Mouse (Mus musculus) limb, embryonic 11.5 days (tissue): ENCODE data around the gene Efcab11. TPM values are rescaled to one million over a fixed set of nuclear protein-coding genes. Genes with fewer than 3 reads are reported as not detected.

Source experiments
- ATAC-seq: fragments of 200-750 bp; cut with Nextera tagmentation; 2 replicates; pipeline ENCODE4 v1.8.0; 2017; ENCODE audit warnings: low read depth; ENCODE audit not compliant: insufficient number of reproducible peaks, low FRiP score, low TSS enrichment
- DNase-seq: peaks from one replicate; pipeline ENCODE4 v3.0.0-alpha.2; 2015; ENCODE audit warnings: low spot score
- H3K27ac ChIP-seq: fragments of 300-500 bp; sonication (generic); replicated peaks from 2 replicates; pipeline ENCODE4 v1.5.1; 2014; ENCODE audit warnings: low read depth, mild to moderate bottlenecking, low read length
- H3K27me3 ChIP-seq: fragments of 300-500 bp; sonication (generic); 2 replicates; pipeline ENCODE4 v1.6.1; 2014; ENCODE audit warnings: mild to moderate bottlenecking, low read length, mixed read lengths; ENCODE audit not compliant: control insufficient read depth, insufficient read depth
- H3K36me3 ChIP-seq: fragments of 300-500 bp; sonication (generic); 2 replicates; pipeline ENCODE4 v1.6.1; 2014; ENCODE audit warnings: mild to moderate bottlenecking, low read length, moderate library complexity, mixed read lengths; ENCODE audit not compliant: control insufficient read depth, insufficient read depth
- H3K4me1 ChIP-seq: fragments of 300-500 bp; sonication (generic); 2 replicates; pipeline ENCODE4 v1.6.1; 2014; ENCODE audit warnings: low read length, mixed read lengths; ENCODE audit not compliant: control insufficient read depth, insufficient read depth
- H3K4me2 ChIP-seq: fragments of 300-500 bp; sonication (generic); 2 replicates; pipeline ENCODE4 v1.6.1; 2014; ENCODE audit warnings: low read depth, mild to moderate bottlenecking, moderate library complexity; ENCODE audit not compliant: severe bottlenecking
- H3K4me3 ChIP-seq: fragments of 300-500 bp; sonication (generic); 2 replicates; pipeline ENCODE4 v1.5.1; 2014; ENCODE audit warnings: low read depth, low read length
- H3K9ac ChIP-seq: fragments of 300-500 bp; sonication (generic); 2 replicates; pipeline ENCODE4 v1.6.1; 2014; ENCODE audit warnings: mild to moderate bottlenecking, low read length
- H3K9me3 ChIP-seq: fragments of 300-500 bp; sonication (generic); 2 replicates; pipeline ENCODE4 v1.6.1; 2016; ENCODE audit warnings: low read length; ENCODE audit not compliant: control insufficient read depth
- WGBS: fragments of 180-500 bp; shearing (Covaris S2); extraction: QIAGEN DNeasy Blood & Tissue Kit; methylation state at CpG from one replicate; pipeline ENCODE4 v1.1.7; 2014; 5-methylcytosine and 5-hydroxymethylcytosine counted together
- polyA plus RNA-seq: library from polyadenylated mRNA; unstranded; fragments of >200 nt; fragmentation: Nextera tagmentation; extraction: Ambion mirVana; gene quantifications from 2 replicates; pipeline ENCODE4 v1.2.1, GENCODE M21; 2014

Gene Efcab11
- polyA plus RNA-seq, 1 experiment from 2014 or later, result 21.3 TPM

- Histone ChIP-seq H3K4me3 (no peak overlapping the region), H3K9me3 (peaks cover 4% of the 10 kb centered on the region; the same call in 1 of the 2 replicates), H3K36me3 (no peaks in the 10 kb centered on the region), H3K27ac (no peak overlapping the region), H3K9ac (no peak overlapping the region), H3K4me2 (no peak overlapping the region), H3K4me1 (no peaks in the 10 kb centered on the region), H3K27me3 (no peaks in the 10 kb centered on the region)
- ATAC-seq, result no peak
- no peak for DNase-seq
- WGBS, result 46% methylated on average over 2 of the region's 2 CpGs
Measured at GRCm38 (mm10) chr12:99649732-99650131, 234.5 kb downstream of the Efcab11 start.

GRCm38 (mm10) chr12:99648781-99649180, 235.5 kb downstream of the Efcab11 start:
- no peak overlapping the region for H3K9ac ChIP-seq
- no peak for ATAC-seq
- H3K4me1 ChIP-seq, result no peaks in the 10 kb centered on the region
- peaks cover 4% of the 10 kb centered on the region; the same call in 1 of the 2 replicates for H3K9me3 ChIP-seq
- no peaks in the 10 kb centered on the region for H3K27me3 ChIP-seq
- 86% methylated on average over 2 of the region's 2 CpGs for WGBS
- no peak overlapping the region for H3K4me3 ChIP-seq
- no peak overlapping the region for H3K27ac ChIP-seq
- no peak for DNase-seq
- no peaks in the 10 kb centered on the region for H3K36me3 ChIP-seq
- H3K4me2 ChIP-seq, result no peak overlapping the region

- 92% methylated on average over 11 of the region's 11 CpGs for WGBS
- Histone ChIP-seq H3K4me3 (no peak overlapping the region), H3K4me1 (no peaks in the 10 kb centered on the region)
Measured at GRCm38 (mm10) chr12:99646556-99647354, 237.5 kb downstream of the Efcab11 start.

GRCm38 (mm10) chr12:99645418-99645817, 238.8 kb downstream of the Efcab11 start:
- 91% methylated on average over 18 of the region's 18 CpGs for WGBS
- H3K9me3 ChIP-seq, result peaks cover 4% of the 10 kb centered on the region; the same call in 1 of the 2 replicates
- no peaks in the 10 kb centered on the region for H3K27me3 ChIP-seq
- H3K4me2 ChIP-seq, result no peak overlapping the region
- H3K4me3 ChIP-seq, result no peak overlapping the region
- H3K36me3 ChIP-seq, result no peaks in the 10 kb centered on the region
- H3K4me1 ChIP-seq, result no peaks in the 10 kb centered on the region
- DNase-seq, result no peak
- H3K27ac ChIP-seq, result no peak overlapping the region
- ATAC-seq, result no peak
- no peak overlapping the region for H3K9ac ChIP-seq

More at GRCm38 (mm10) chr12:99646556-99647354, 237.5 kb downstream of the Efcab11 start:
- Histone ChIP-seq H3K9me3 (peaks cover 4% of the 10 kb centered on the region; the same call in 1 of the 2 replicates), H3K36me3 (no peaks in the 10 kb centered on the region), H3K9ac (no peak overlapping the region), H3K27me3 (no peaks in the 10 kb centered on the region), H3K4me2 (no peak overlapping the region), H3K27ac (no peak overlapping the region)
- DNase-seq (no peak), ATAC-seq (no peak)

GRCm38 (mm10) chr12:99644966-99645365, 239.3 kb downstream of the Efcab11 start:
- Histone ChIP-seq H3K9me3 (peaks cover 4% of the 10 kb centered on the region; the same call in 1 of the 2 replicates), H3K27me3 (no peaks in the 10 kb centered on the region), H3K4me3 (no peak overlapping the region), H3K4me1 (peaks cover under 1% of the 10 kb centered on the region; the same call in 1 of the 2 replicates), H3K9ac (no peak overlapping the region), H3K27ac (no peak overlapping the region), H3K36me3 (no peaks in the 10 kb centered on the region), H3K4me2 (no peak overlapping the region)
- DNase-seq (no peak), ATAC-seq (peak; percentile 90)
- 92% methylated on average over 37 of the region's 37 CpGs for WGBS

Other genes with a start within 250 kb of the Efcab11 start
- gene Tdp1, start 78 bp upstream of the Efcab11 start, polyA plus RNA-seq, result 77.9 and 80.4 TPM in 2 replicates
- 0.56 and 0.78 TPM in 2 replicates for gene Kcnk13, start 80.1 kb upstream of the Efcab11 start, polyA plus RNA-seq
- 410 and 413 TPM in 2 replicates for gene Psmc1, start 225.7 kb upstream of the Efcab11 start, polyA plus RNA-seq